Mouse (Mus musculus) heart, postnatal 36 days (tissue): ENCODE measurements around the gene Cox4i2. TPM values are rescaled to one million over a fixed set of nuclear protein-coding genes. Genes with fewer than 3 reads are reported as not detected.

Experiments used
- DNase-seq, 2 experiments: peaks; one replicate each; pipeline ENCODE4 v3.0.0; 2021 to 2022
- intact Hi-C: fragments of 180-260 bp; cut with DNase I; formaldehyde crosslinking; loops from one replicate; pipeline ENCODE4 v1.15.1; 2025
- total RNA-seq, 2 experiments: library from RNA; stranded (reverse); gene quantifications; 2 replicates each; pipeline ENCODE4 v1.2.3; 2021

Gene Cox4i2
- total RNA-seq, 2 experiments from 2014 or later, result 13.1 to 16.0 TPM

GRCm38 (mm10) chr2:152765045-152765674 lies 11.2 kb downstream of the Cox4i2 start:
- DNase-seq, result no peak
- intact Hi-C loops, result no loop called here

GRCm38 (mm10) chr2:152766387-152767123 lies 12.6 kb downstream of the Cox4i2 start:
- DNase-seq, result peak; percentile 96 to 99
- intact Hi-C loops, result loop anchor here (1.0 to 2.0 kb wide), 4 partner anchors 16 to 70 kb away; partner anchors contain the start of gene Bcl2l1

- intact Hi-C loops, result loop anchor here (2.0 kb wide), 2 partner anchors 15 to 25 kb away; no protein-coding TSS in a partner anchor
- peak in 1 of 2 experiments; percentile 62 for DNase-seq
Measured at GRCm38 (mm10) chr2:152767618-152768271, 13.8 kb downstream of the Cox4i2 start.

DNA sequence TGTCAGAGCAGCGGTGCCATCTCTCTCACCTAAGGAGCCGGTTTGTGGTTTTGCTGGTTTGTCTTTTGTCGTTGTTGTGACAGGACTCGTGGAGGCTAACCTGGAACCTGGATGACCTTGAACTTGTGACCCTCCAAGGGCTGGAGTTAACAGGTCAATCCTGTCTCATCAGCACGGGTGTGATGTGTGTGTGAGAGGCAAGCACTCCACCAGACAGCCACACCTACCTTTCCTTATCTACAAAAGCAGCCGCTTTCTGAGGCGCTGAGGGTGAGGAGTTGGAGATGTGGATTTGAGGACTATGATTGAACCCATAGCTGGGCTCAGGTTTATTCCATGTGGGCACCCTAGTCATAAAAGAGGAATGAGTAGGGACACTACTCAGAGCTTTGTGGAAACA lies 15.7 kb downstream of the Cox4i2 start:
- intact Hi-C loops, result no loop called here
- no peak for DNase-seq

GRCm38 (mm10) chr2:152771571-152771970 lies 17.6 kb downstream of the Cox4i2 start:
- intact Hi-C loops, result no loop called here
- DNase-seq, result no peak

DNA sequence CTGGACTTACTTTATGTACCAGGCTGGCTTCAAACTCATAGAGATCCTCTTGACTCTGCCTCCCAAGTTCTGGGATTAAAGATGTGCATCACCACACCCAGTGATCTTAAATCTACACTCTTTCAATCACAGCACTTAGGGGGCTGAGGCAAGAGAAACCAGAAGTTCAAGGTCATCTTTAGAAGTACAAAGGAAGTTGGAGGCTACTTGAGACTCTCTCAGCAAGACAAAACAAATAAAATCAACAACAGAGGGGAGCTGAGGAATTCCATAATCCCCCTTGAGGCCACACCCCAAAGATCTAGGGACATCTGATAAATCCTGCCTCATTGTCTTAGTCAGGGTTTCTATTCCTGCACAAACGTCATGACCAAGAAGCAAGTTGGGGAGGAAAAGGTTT lies 18.3 kb downstream of the Cox4i2 start:
- DNase-seq, result no peak
- intact Hi-C loops, result no loop called here

DNA sequence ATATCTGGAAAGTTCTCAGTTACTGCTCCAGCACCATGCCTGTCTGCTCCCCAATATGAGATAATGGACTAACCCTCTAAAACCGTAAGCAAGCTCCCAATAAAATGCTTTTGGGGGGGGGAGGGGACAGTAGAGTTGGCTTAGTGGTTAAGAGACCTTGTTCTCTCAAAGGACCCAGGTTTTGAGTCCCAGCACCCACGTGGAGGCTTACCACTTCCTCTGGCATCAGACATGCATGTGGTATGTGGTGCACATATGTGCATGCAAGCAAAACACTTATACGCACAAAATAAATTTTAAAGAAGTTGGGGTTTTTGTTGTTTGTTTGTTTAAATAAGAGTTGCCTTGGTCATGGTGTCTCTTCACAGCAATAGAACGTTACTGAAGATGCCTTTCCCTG lies 21.4 kb downstream of the Cox4i2 start:
- intact Hi-C loops, result no loop called here
- no peak for DNase-seq

- intact Hi-C loops, result no loop called here
- no peak for DNase-seq
Measured at GRCm38 (mm10) chr2:152776019-152776418, 22.0 kb downstream of the Cox4i2 start.

GRCm38 (mm10) chr2:152776435-152776834 lies 22.5 kb downstream of the Cox4i2 start:
- intact Hi-C loops, result no loop called here
- DNase-seq, result no peak

DNA sequence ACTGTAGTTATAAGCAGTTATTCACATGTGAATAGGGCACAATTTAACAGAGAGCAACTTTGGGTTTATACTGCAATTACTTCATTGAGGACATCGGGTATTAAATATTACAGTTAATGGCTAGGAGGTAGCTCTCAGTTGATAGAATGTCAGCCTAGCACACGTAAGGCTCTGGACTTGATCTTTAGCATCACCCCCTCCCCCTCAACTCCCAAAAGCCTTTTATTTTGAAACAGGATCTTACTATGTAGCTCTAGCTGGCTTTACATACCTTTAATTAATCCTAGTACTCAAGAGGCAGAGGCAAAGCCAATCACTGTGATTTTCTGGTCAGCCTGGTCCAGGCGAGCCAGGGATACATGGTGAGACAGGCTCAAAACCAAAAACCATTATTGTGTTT lies 23.1 kb downstream of the Cox4i2 start:
- intact Hi-C loops, result no loop called here
- no peak for DNase-seq

- DNase-seq, result no peak
- intact Hi-C loops, result no loop called here
Measured at GRCm38 (mm10) chr2:152780466-152780865, 26.5 kb downstream of the Cox4i2 start.

DNA sequence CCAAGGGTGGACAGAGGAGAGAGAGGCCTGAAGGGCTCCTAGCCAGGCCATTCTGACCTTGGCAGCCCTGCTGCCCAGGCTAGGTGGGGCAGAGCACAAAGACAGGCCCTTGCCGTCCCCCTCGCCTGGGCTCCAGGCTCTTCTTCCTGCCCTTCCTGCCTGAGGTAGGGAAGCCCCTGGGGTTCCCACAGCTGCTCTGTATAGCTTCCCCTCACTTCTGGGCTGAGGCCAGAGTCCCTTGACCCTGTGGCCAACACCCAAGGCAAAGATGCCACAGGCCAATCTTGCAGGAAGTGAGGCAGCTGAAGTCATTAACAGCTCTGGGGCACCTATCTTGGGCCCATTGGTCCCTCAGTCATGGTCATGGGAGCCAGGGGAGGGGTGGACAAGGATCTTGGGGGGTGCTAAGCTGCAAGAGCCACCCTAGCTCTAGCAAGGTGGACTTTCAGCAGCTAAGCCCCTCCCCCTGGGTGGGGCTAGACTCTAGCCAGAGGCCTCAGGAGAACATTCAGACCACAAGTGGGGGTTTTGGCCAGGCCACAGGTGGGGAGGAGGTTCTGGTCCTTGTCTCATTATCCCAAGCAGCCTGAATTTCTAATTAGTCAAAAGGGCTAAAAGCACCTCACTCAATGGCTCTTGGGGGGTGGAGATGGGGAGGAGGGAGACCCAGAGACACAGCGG lies 27.2 kb downstream of the Cox4i2 start:
- intact Hi-C loops, result no loop called here
- no peak for DNase-seq

DNA sequence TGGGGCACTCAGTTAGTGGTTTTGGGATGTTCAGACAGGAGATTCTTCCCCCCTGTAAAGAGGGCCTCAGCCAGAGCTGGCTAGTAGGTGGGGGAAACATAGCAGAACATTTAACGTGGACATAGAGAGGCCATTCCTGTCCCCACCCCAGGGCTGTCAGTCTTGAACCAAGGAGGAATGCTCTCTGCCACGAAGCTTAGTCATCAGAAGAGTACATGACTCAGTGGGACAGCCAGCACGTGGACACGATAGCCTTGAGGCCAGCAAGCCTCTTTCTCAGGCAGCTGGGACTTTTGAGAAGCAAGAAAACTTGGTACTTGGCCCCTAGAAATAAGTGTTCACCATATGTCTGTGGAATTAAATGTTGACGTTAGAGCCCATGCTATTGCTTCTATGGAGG lies 28.7 kb downstream of the Cox4i2 start:
- intact Hi-C loops, result loop anchor here (2.0 kb wide), 1 partner anchor 16 kb away; no protein-coding TSS in a partner anchor
- no peak for DNase-seq

- intact Hi-C loops, result loop anchor here (2.0 kb wide), 1 partner anchor 16 kb away; no protein-coding TSS in a partner anchor
- DNase-seq, result no peak
Measured at GRCm38 (mm10) chr2:152783241-152783640, 29.3 kb downstream of the Cox4i2 start.

GRCm38 (mm10) chr2:152784640-152785039 lies 30.7 kb downstream of the Cox4i2 start:
- DNase-seq, result no peak
- intact Hi-C loops, result loop anchor here (1.0 to 2.0 kb wide), 4 partner anchors 36 to 78 kb away; partner anchors contain the start of gene Id1

GRCm38 (mm10) chr2:152785446-152786350 lies 31.7 kb downstream of the Cox4i2 start:
- DNase-seq, result peak; percentile 86 to 91
- intact Hi-C loops, result loop anchor here (1.0 to 2.0 kb wide), 4 partner anchors 35 to 79 kb away; partner anchors contain the start of gene Id1

- DNase-seq, result no peak
- intact Hi-C loops, result no loop called here
Measured at GRCm38 (mm10) chr2:152787136-152787535, 33.2 kb downstream of the Cox4i2 start.

DNA sequence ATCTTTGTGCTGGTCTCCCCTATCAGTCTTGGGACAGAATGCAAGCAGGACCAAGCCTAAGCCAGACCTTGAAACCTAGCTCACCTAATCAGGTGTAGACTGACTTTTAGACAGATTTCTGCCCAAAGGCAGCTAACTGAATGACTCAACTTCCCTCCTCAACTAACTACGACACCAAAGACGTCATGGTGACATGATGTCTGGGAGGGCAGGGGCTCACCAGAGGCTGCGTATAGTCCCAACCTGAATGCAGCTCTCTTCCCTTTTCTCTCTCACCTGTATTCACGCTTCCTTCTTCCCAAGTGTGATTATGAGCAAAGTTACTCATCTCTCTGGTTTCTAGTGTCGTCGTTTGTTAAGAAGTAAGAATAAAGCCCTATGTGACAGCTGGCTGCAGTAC lies 33.6 kb downstream of the Cox4i2 start:
- intact Hi-C loops, result no loop called here

GRCm38 (mm10) chr2:152788892-152789421 lies 35.0 kb downstream of the Cox4i2 start:
- intact Hi-C loops, result no loop called here
- peak; percentile 63 to 74 for DNase-seq

More for the DNA sequence above, 33.6 kb downstream of the Cox4i2 start:
- no peak for DNase-seq
